Mouse (Mus musculus): ENCODE measurements around the gene Map2k1.
"Not testable (repeated sequence)": the region's sequence is repeated elsewhere in the genome, so short reads cannot be mapped to it uniquely, and the experiment has no call there.

Map2k1 gene

GRCm38 (mm10) chr9:64253021-64253904, at the start of gene Map2k1:
TSS of gene Map2k1 (minus strand) at chr9:64253631.
- DNase-seq (ENCODE audit: low read depth): peak; percentile 100

GRCm38 (mm10) chr9:64303086-64303485, 49.7 kb upstream of the Map2k1 start:
- not testable (repeated sequence) for DNase-seq (ENCODE audit: low read depth)

GRCm38 (mm10) chr9:64282404-64282987, 29.1 kb upstream of the Map2k1 start:
- DNase-seq (ENCODE audit: low read depth): peak; percentile 45

- DNase-seq (ENCODE audit: low read depth): no peak
Observed at GRCm38 (mm10) chr9:64281781-64282178, 28.3 kb upstream of the Map2k1 start.

- DNase-seq (ENCODE audit: low read depth): peak; percentile 97
Observed at GRCm38 (mm10) chr9:64281105-64281780, 27.8 kb upstream of the Map2k1 start, which contains the start of gene Tipin. TSS of gene Tipin (plus strand) at chr9:64281581.

GRCm38 (mm10) chr9:64278665-64279310, 25.4 kb upstream of the Map2k1 start:
- peak; percentile 45 for DNase-seq (ENCODE audit: low read depth)

GRCm38 (mm10) chr9:64277706-64278105, 24.3 kb upstream of the Map2k1 start:
- peak; percentile 89 for DNase-seq (ENCODE audit: low read depth)

GRCm38 (mm10) chr9:64274919-64275318, 21.5 kb upstream of the Map2k1 start:
- DNase-seq (ENCODE audit: low read depth): peak; percentile 53

GRCm38 (mm10) chr9:64274291-64274690, 20.9 kb upstream of the Map2k1 start:
- DNase-seq (ENCODE audit: low read depth): no peak

GRCm38 (mm10) chr9:64273757-64274156, 20.3 kb upstream of the Map2k1 start:
- no peak for DNase-seq (ENCODE audit: low read depth)

GRCm38 (mm10) chr9:64272611-64273010, 19.2 kb upstream of the Map2k1 start:
- peak; percentile 64 for DNase-seq (ENCODE audit: low read depth)

- no peak for DNase-seq (ENCODE audit: low read depth)
Observed at GRCm38 (mm10) chr9:64271249-64271648, 17.8 kb upstream of the Map2k1 start.

- DNase-seq (ENCODE audit: low read depth): not testable (repeated sequence)
Observed at GRCm38 (mm10) chr9:64268836-64269235, 15.4 kb upstream of the Map2k1 start.

GRCm38 (mm10) chr9:64268196-64268595, 14.8 kb upstream of the Map2k1 start:
- DNase-seq (ENCODE audit: low read depth): no peak

GRCm38 (mm10) chr9:64267231-64267630, 13.8 kb upstream of the Map2k1 start:
- no peak for DNase-seq (ENCODE audit: low read depth)

- no peak for DNase-seq (ENCODE audit: low read depth)
Observed at GRCm38 (mm10) chr9:64264813-64265212, 11.4 kb upstream of the Map2k1 start.

GRCm38 (mm10) chr9:64261023-64261422, 7.6 kb upstream of the Map2k1 start:
- DNase-seq (ENCODE audit: low read depth): no peak

- DNase-seq (ENCODE audit: low read depth): no peak
Observed at GRCm38 (mm10) chr9:64259906-64260305, 6.5 kb upstream of the Map2k1 start.

GRCm38 (mm10) chr9:64256204-64256603, 2.8 kb upstream of the Map2k1 start:
- DNase-seq (ENCODE audit: low read depth): no peak

GRCm38 (mm10) chr9:64255422-64255821, 2.0 kb upstream of the Map2k1 start:
- DNase-seq (ENCODE audit: low read depth): no peak

GRCm38 (mm10) chr9:64252591-64253020, 825 bp downstream of the Map2k1 start:
- DNase-seq (ENCODE audit: low read depth): no peak

GRCm38 (mm10) chr9:64250111-64250730, 3.2 kb downstream of the Map2k1 start:
- DNase-seq (ENCODE audit: low read depth): no peak
